Mouse (Mus musculus): ENCODE measurements around the gene Naga.

DNA sequence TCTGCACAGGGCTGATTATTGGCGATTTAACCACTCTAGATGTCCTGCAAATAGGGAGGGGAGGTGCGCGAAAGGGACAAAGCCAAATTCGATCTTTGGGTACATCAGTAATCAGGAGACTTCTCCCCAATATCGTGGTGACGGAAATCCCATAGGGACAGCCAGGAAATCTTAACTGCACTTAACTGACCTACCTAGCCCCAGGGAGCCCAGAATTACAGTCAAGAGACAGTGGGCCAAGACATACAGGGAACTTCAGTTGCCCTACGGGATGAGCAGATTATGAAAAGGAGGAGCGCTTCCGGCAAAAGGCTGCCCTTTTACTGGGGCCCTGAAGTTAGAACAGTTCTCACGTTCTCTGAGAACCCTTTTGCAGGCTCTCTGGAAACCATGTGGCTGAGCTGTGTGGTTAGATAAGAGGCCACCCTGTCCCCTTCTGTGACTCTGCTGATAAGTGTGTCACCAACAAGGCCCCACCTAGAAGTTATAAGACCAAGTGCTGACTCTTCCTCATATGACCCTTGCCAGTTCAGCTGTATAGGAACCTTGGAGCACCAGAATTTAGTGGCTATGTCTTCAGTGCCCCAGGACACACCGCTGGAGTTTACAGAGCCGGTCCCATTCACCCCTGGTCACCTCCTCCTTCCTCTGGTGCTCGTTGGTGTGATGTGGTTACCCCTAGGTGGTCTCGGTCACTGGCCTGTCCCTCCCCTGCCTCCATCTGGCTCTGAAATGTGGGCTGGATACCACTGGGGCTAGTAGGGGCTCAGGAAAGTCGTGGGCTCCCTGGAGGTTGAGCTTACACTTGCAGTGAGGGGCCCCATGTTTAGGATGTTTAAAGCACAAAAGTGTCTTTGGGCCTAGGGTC, 3.2 kb upstream of the Naga start:
- no peak for TF ChIP-seq POLR2A (IDR thresholded peaks at IDR 0.05; ENCODE audit: low read depth, low read length)
- no peak for TF ChIP-seq CTCF (IDR thresholded peaks at IDR 0.05; ENCODE audit: extremely low read depth, insufficient read length, insufficient replicate concordance, low read depth, low read length)
